Mouse (Mus musculus): ENCODE measurements around the gene Fto. TPM values are rescaled to one million over a fixed set of nuclear protein-coding genes. Genes with fewer than 3 reads are reported as not detected.

Fto gene
- polyA plus RNA-seq (2015; fragmentation: Nextera tagmentation; extraction: Ambion mirVana): 16.4 and 20.8 TPM in 2 replicates

GRCm38 (mm10) chr8:91312835-91313832 is at the start of gene Fto, which contains the start of gene Rpgrip1l:
Gene Fto (plus strand): TSS chr8:91313525.
Gene Rpgrip1l (minus strand): TSS chr8:91313262.
- H3K4me1 ChIP-seq (replicated peaks): peaks cover 36% of the 10 kb centered on the region
- under 1% methylated on average over 59 of the region's 59 CpGs for WGBS (ENCODE audit: insufficient replicate concordance)
- H3K4me3 ChIP-seq (replicated peaks): peak within 1 kb of the TSS; percentile 80
- ATAC-seq (ENCODE audit: low read depth) (peak; percentile 98), DNase-seq (peak; percentile 94)
- no peaks in the 10 kb centered on the region for H3K36me3 ChIP-seq
- H3K27ac ChIP-seq: peak within 1 kb of the TSS; percentile 32
- peak within 1 kb of the TSS; percentile 82 for H3K4me2 ChIP-seq
- H3K9me3 ChIP-seq (replicated peaks): no peaks in the 10 kb centered on the region
- H3K9ac ChIP-seq: peak within 1 kb of the TSS; percentile 85
- H3K27me3 ChIP-seq: no peaks in the 10 kb centered on the region

GRCm38 (mm10) chr8:91263939-91264338 is 49.4 kb upstream of the Fto start:
- Histone ChIP-seq H3K27me3 (no peaks in the 10 kb centered on the region), H3K9ac (no peak overlapping the region), H3K36me3 (no peaks in the 10 kb centered on the region), H3K27ac (no peak overlapping the region), H3K9me3 (replicated peaks) (no peaks in the 10 kb centered on the region), H3K4me1 (replicated peaks) (no peaks in the 10 kb centered on the region), H3K4me3 (replicated peaks) (no peak overlapping the region), H3K4me2 (no peak overlapping the region)
- ATAC-seq (ENCODE audit: low read depth) (no peak), DNase-seq (no peak)
- WGBS (ENCODE audit: insufficient replicate concordance): 67% methylated on average over 3 of the region's 3 CpGs

GRCm38 (mm10) chr8:91264564-91264963 is 48.8 kb upstream of the Fto start:
- H3K27me3 ChIP-seq: no peaks in the 10 kb centered on the region
- DNase-seq (no peak), ATAC-seq (ENCODE audit: low read depth) (no peak)
- no peak overlapping the region for H3K4me2 ChIP-seq
- H3K4me3 ChIP-seq (replicated peaks): no peak overlapping the region
- no peaks in the 10 kb centered on the region for H3K9me3 ChIP-seq (replicated peaks)
- H3K27ac ChIP-seq: no peak overlapping the region
- no peak overlapping the region for H3K9ac ChIP-seq
- no peaks in the 10 kb centered on the region for H3K4me1 ChIP-seq (replicated peaks)
- H3K36me3 ChIP-seq: no peaks in the 10 kb centered on the region

GRCm38 (mm10) chr8:91269374-91269958 is 43.9 kb upstream of the Fto start:
- DNase-seq (no peak), ATAC-seq (ENCODE audit: low read depth) (no peak)
- Histone ChIP-seq H3K4me1 (replicated peaks) (no peaks in the 10 kb centered on the region), H3K9ac (no peak overlapping the region), H3K27me3 (no peaks in the 10 kb centered on the region), H3K36me3 (no peaks in the 10 kb centered on the region), H3K4me2 (no peak overlapping the region), H3K27ac (no peak overlapping the region), H3K9me3 (replicated peaks) (no peaks in the 10 kb centered on the region), H3K4me3 (replicated peaks) (no peak overlapping the region)
- 19% methylated on average over 2 of the region's 2 CpGs for WGBS (ENCODE audit: insufficient replicate concordance)

- Histone ChIP-seq H3K27me3 (no peaks in the 10 kb centered on the region), H3K4me2 (no peak overlapping the region), H3K4me1 (replicated peaks) (no peaks in the 10 kb centered on the region), H3K9ac (no peak overlapping the region), H3K9me3 (replicated peaks) (no peaks in the 10 kb centered on the region), H3K4me3 (replicated peaks) (no peak overlapping the region), H3K36me3 (no peaks in the 10 kb centered on the region), H3K27ac (no peak overlapping the region)
- ATAC-seq (ENCODE audit: low read depth) (no peak), DNase-seq (no peak)
- WGBS (ENCODE audit: insufficient replicate concordance): 85% methylated on average over 5 of the region's 5 CpGs
These were observed 39.8 kb upstream of the Fto start for GRCm38 (mm10) chr8:91273493-91273892.

GRCm38 (mm10) chr8:91276337-91276736 is 37.0 kb upstream of the Fto start:
- no peak overlapping the region for H3K9ac ChIP-seq
- ATAC-seq (ENCODE audit: low read depth) (no peak), DNase-seq (no peak)
- H3K27me3 ChIP-seq: no peaks in the 10 kb centered on the region
- no peaks in the 10 kb centered on the region for H3K36me3 ChIP-seq
- no peak overlapping the region for H3K4me3 ChIP-seq (replicated peaks)
- no peaks in the 10 kb centered on the region for H3K9me3 ChIP-seq (replicated peaks)
- H3K27ac ChIP-seq: no peak overlapping the region
- no peak overlapping the region for H3K4me2 ChIP-seq
- H3K4me1 ChIP-seq (replicated peaks): no peaks in the 10 kb centered on the region; the same call in 1 of the 2 replicates
- 78% methylated on average over 2 of the region's 2 CpGs for WGBS (ENCODE audit: insufficient replicate concordance)

- Histone ChIP-seq H3K4me3 (replicated peaks) (no peak overlapping the region), H3K4me2 (no peak overlapping the region), H3K9me3 (replicated peaks) (no peaks in the 10 kb centered on the region), H3K9ac (no peak overlapping the region), H3K36me3 (no peaks in the 10 kb centered on the region), H3K27ac (no peak overlapping the region), H3K27me3 (no peaks in the 10 kb centered on the region), H3K4me1 (replicated peaks) (no peaks in the 10 kb centered on the region; the same call in 1 of the 2 replicates)
- WGBS (ENCODE audit: insufficient replicate concordance): 77% methylated on average over 5 of the region's 5 CpGs
- DNase-seq (no peak), ATAC-seq (ENCODE audit: low read depth) (no peak)
These were observed 35.3 kb upstream of the Fto start for GRCm38 (mm10) chr8:91278060-91278459.

GRCm38 (mm10) chr8:91280467-91281212 is 32.7 kb upstream of the Fto start:
- no peak overlapping the region for H3K4me2 ChIP-seq
- H3K27ac ChIP-seq: no peak overlapping the region
- H3K4me3 ChIP-seq (replicated peaks): no peak overlapping the region
- DNase-seq (no peak), ATAC-seq (ENCODE audit: low read depth) (no peak)
- no peaks in the 10 kb centered on the region for H3K9me3 ChIP-seq (replicated peaks)
- H3K4me1 ChIP-seq (replicated peaks): no peaks in the 10 kb centered on the region; the same call in 1 of the 2 replicates
- H3K9ac ChIP-seq: no peak overlapping the region
- H3K27me3 ChIP-seq: no peaks in the 10 kb centered on the region
- WGBS (ENCODE audit: insufficient replicate concordance): 74% methylated on average over 11 of the region's 11 CpGs
- H3K36me3 ChIP-seq: no peaks in the 10 kb centered on the region

- Histone ChIP-seq H3K27me3 (no peaks in the 10 kb centered on the region), H3K4me3 (replicated peaks) (no peak overlapping the region), H3K27ac (no peak overlapping the region), H3K4me1 (replicated peaks) (no peaks in the 10 kb centered on the region; the same call in 1 of the 2 replicates), H3K9ac (no peak overlapping the region), H3K9me3 (replicated peaks) (no peaks in the 10 kb centered on the region), H3K4me2 (no peak overlapping the region), H3K36me3 (no peaks in the 10 kb centered on the region)
- WGBS (ENCODE audit: insufficient replicate concordance): 33% methylated on average over 8 of the region's 8 CpGs
- DNase-seq: no peak
- peak; percentile 51 for ATAC-seq (ENCODE audit: low read depth)
These were observed 31.8 kb upstream of the Fto start for GRCm38 (mm10) chr8:91281545-91281944.

- Histone ChIP-seq H3K9ac (no peak overlapping the region), H3K9me3 (replicated peaks) (no peaks in the 10 kb centered on the region), H3K27ac (no peak overlapping the region), H3K36me3 (no peaks in the 10 kb centered on the region), H3K27me3 (no peaks in the 10 kb centered on the region), H3K4me3 (replicated peaks) (no peak overlapping the region), H3K4me2 (no peak overlapping the region), H3K4me1 (replicated peaks) (peaks cover 5% of the 10 kb centered on the region; the same call in 1 of the 2 replicates)
- ATAC-seq (ENCODE audit: low read depth) (no peak), DNase-seq (no peak)
- WGBS (ENCODE audit: insufficient replicate concordance): 69% methylated on average over 5 of the region's 5 CpGs
These were observed 30.7 kb upstream of the Fto start for GRCm38 (mm10) chr8:91282655-91283054.

- WGBS (ENCODE audit: insufficient replicate concordance): 77% methylated on average over 1 of the region's 1 CpGs
- H3K4me3 ChIP-seq (replicated peaks): no peak overlapping the region
- no peaks in the 10 kb centered on the region for H3K36me3 ChIP-seq
- H3K27ac ChIP-seq: no peak overlapping the region
- ATAC-seq (ENCODE audit: low read depth) (no peak), DNase-seq (no peak)
- no peaks in the 10 kb centered on the region for H3K27me3 ChIP-seq
- no peak overlapping the region for H3K4me2 ChIP-seq
- no peak overlapping the region for H3K9ac ChIP-seq
- peaks cover 8% of the 10 kb centered on the region; the same call in 1 of the 2 replicates for H3K4me1 ChIP-seq (replicated peaks)
- no peaks in the 10 kb centered on the region for H3K9me3 ChIP-seq (replicated peaks)
These were observed 29.5 kb upstream of the Fto start for GRCm38 (mm10) chr8:91283815-91284214.

All from liver, embryonic 13.5 days (tissue).